Mouse (Mus musculus) WW6 (cell line): ENCODE measurements around the gene Havcr2.
"Not testable (repeated sequence)": the region's sequence is repeated elsewhere in the genome, so short reads cannot be mapped to it uniquely, and the experiment has no call there.

Source experiments
- DNase-seq: peaks from one replicate; pipeline ENCODE4 v3.0.0-alpha.2; 2013; ENCODE audit warnings: low read depth, low spot score

Gene Havcr2

DNA sequence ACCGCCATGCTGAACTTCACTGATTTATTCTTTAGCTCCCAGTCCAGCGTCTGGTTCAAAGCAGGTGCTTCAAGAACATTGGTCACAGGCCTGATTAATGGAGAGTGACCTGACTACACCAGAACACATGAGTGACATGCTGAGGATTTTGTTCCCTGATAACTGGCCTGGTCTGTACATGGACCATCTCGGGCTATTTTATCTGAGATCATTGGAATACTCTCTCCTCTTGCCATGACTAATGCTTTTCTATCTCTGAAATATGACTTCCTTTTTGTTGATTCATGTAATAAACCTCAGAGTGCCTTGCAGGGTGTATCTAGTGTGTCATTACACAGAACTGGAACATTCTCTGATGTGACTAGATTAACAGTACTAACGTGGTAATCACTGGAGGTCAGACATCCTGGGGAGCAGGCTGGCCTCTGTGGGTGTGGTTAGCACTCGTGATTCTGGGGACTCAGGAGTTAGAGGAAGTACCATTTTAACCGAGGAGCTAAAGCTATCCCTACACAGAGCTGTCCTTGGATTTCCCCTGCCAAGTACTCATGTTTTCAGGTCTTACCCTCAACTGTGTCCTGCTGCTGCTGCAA, at the start of gene Havcr2:
TSS of gene Havcr2 (plus strand) at position 483 of the 593 bp plus-strand sequence.
- no peak for DNase-seq

DNA sequence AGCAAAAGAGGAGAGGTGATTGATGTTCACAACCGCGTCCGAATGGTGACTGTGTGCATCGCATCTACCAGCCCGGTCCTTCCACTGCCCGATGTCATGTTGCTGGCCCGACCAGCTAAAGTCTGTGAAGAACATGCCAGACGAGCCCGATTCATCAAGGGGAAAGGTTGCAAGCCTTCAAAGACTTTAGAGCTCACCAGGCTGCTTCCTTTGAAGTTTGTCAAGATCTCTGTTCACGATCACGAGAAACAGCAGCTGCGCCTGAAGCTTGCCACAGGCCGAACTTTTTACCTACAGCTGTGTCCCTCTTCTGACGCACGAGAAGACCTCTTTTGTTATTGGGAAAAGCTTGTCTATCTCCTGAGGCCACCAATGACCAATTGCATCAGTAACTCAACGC, 49.7 kb upstream of the Havcr2 start:
- DNase-seq, result no peak

DNA sequence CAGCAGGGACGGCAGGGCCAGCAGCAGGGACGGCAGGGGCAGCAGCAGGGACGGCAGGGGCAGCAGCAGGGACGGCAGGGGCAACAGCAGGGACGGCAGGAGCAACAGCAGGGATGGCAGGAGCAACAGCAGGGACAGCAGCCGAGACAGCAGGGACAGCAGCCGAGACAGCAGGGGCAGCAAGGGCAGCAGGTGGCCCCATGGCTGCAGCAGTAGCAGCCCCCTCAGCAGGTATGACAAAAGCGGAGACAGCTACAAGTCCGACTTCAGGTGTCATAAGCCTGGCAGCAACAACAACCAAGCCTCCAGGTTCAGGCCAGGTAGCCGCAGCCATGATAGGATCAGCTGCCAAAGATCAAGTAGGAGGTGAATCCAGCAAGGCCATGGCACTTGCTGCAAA, 48.0 kb upstream of the Havcr2 start:
- DNase-seq, result no peak

DNA sequence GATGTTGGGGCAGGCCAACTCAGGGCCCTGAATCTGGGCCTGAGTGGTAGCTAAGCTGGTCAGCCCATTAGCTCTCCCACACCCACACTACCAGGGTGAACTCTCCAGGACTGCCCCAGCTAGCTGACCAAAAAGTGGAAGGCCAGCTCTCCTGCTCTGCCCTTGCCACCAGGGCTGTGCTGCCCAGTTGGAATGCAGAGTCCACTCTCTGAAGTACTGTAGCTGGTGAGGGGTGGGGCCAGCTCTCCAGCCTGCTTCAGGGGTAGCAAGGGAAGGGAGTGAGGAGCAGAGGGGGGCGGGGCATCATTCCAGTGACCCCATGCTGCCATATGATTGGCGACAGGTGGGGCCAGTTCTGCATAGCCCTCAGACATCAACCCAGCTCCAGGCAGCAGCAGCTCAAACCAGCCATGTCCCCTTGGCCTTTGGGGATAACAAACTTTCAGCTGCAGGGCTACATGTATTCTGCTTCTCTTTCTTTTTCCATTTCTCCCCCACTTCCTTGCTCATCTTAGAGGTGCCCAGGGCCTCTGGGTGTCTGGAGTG, 44.6 kb upstream of the Havcr2 start:
- no peak for DNase-seq

DNA sequence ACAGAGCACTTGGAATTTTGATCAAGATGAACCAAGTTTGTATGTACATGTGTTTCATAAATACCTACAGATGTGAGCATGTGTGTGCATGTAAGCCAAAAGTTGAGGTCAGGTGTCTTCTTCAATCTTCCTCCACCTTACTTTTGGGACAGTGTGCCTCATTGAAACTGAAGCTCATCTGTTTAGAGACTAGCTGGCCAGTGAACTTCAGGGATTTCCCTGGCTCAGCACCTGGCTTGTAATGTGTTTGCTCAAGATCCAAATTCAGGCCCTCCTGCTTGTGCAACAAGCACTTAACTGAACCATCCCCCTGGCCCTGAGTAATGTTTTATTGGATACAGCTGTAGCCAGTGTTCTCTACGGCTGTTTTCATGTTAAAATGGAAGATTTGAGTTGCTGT, 36.3 kb upstream of the Havcr2 start:
- no peak for DNase-seq

DNA sequence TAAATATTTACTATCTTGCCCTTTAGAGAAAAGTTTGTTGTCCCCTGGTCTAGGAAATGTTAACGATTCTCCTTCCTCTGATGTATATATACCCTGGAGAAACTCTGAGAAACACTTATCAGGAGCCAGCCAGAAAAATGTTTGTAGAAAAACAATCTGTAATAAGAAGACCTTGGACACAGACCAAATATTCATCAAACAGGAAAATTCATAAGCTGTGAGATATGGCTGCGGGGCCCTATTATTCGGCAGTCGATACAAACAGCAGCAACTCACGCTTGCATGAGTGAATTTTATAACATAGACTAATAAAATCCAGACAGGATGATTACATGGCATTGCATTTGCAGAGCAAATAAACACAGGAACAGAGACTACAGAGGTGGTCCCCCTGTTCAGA, 35.9 kb upstream of the Havcr2 start:
- no peak for DNase-seq

DNA sequence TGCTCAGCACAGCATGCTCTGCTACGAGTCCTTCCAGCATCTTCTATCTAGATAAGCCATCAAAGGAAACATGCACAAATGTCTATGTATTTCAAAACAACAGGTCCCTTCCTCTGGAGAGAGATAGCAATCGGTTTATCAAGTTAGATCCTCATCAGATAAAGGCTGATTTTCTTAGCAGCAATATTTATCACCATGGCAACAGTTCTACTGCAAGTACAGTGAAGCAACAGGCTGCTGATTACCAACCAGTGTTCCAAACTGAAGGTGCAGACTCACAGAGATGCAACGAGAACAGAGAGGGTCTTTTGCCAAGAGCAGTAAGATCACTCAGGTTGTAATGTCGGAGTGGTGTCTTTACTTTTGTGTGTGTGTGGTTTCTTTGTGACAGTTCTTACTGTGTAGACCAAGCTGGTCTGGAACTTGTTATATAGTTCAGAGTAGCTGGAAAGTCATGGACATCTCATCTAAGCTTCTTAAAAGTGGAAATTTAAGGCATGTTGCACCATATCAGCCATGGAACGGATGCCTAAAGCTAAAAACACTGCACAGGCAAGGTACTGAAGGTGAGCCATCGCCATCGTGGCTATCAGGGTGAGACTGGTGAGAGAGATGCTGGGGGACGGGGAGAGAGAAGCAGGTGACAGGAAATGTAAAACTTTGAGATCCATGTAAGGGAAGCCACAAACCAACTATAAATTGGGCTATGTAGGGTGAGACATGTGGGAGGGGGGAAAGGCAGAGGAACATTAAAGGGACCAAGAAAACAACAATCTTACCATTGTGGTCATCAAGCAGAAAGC, 33.4 kb upstream of the Havcr2 start:
- no peak for DNase-seq

DNA sequence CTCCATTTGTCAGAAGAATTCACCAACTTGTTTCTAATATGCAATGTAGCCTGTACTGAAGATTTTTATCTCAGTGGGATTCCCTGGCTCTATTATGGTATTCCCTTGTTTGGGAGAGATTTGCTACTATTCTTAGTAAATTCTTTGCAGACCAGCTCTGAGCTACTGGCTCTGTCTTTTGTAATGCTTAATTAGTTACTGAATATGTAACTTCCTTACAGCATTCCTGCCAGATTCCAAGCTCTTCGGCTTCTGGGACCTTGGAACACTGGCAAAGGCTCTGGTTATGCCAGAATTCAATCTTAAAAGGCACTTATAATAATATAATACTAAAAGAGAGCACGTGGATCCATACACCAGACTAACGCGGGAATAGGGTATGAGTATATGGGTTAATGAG, 26.6 kb upstream of the Havcr2 start:
- not testable (repeated sequence) for DNase-seq

DNA sequence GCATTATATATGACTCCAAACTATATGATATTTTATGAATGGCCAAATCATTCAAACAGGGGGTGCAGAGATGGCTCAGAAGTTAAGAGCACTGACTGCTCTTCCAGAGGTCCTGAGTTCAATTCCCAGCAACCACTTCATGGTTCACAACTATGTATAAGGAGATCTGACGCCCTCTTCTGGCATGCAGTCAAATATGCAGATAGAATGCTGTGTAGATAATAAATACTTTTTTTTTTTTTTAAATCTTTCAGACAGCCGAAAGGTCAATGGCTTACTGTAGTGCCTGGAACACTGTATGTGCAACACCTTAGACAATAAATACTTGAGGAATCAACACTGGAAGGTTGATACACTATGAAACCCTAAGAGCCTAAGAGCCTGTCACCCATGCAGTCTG, 24.6 kb upstream of the Havcr2 start:
- no peak for DNase-seq

DNA sequence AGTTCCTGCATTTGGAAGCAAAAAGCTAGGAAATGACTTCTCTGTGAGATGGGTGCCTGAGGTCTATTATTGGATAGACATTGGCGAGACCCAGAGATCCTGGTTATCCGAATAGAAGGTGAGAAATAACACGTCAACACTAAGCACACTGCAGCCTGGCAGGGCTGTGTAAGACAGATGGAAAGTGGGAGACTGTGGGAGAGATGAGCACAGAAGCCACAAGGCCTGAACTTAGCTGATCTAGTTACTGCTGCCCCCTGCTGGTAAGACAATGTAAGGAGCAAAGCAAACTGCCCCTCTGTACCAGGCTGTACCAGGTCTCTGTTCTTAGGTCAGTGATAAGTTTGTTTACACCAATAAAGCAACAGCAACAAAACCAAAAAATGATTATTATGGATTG, 23.6 kb upstream of the Havcr2 start:
- DNase-seq, result peak; percentile 73

DNA sequence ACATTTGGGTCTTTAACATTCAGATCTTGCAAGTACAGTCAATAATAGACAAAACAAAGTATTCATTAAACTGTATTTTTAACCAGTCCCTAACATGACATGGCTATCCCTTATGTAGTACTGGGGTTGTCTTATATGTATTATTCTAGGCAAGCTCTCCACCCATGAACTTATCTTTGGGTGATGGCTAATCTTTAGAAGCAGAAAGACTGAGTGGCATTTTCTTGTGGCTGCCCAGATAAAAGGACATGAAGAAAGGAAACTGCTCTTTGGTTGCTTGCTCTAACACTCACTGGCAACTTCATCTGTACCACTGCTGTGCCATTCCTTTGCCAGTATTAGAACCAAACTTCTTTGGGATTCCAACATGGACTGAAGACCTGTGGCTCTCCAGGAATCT, 19.4 kb upstream of the Havcr2 start:
- no peak for DNase-seq

DNA sequence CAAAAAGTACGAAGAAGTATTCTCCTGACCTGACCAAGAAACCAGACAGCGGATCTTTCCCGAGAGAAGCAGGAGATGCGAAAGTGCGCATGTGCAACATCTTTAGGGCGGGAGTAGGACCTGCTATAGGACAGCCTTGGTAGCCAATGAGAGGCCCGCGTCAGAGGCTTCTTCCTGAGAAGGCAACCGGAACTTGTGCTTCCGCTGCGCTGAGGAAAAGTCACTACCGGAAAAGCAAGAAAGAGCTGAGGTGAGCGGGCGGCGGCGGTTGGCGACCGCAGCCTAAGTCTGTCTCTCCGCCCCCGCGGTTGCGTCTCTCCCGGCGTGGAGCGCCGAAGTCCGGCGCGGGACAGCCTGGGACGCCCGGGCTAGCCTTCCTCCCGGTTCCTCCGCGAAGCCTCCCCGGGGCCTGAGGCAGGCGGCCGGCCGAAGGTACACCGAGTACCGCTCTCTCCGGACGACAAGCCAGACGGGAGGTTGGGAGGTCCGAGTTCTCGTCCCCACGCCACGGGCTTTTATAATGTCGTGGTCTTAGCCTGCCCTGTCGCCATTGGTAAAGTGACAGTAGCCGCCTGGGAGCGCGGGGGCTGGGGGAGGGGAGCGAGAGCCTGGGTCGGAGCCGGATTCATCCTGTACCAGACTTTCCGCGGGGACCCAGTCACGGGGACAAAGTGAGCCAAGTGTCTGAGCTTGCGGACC, 17.8 kb upstream of the Havcr2 start, which contains the start of gene Med7:
TSS of gene Med7 (plus strand) at position 166 of the 699 bp plus-strand sequence.
- peak; percentile 95 for DNase-seq

DNA sequence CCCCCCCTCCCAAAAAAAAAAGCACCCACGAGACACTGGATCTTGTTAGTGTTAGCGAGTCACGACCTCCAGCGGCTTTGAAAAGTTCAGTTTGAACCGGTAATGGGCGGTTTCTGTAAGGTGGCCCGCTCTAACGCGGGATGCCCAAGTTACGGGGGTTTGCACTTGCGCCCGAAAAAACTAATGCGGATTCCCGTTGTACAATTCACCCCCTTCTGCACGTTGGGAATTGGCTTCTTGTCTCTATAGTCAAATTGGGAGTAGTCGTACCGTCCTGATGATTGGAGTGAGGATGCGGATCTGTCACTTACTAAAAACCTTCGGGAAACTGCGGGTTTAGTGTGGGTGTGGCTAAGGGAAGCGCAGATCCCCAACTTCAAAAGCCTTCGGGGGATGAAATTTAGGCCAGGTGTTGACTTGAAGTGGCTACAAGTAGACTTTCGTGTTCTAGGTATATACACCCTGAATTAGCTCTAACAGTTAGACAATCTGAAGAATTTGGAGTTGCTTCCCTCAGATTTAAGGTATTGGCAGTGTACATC, 17.2 kb upstream of the Havcr2 start:
- DNase-seq, result peak; percentile 33

DNA sequence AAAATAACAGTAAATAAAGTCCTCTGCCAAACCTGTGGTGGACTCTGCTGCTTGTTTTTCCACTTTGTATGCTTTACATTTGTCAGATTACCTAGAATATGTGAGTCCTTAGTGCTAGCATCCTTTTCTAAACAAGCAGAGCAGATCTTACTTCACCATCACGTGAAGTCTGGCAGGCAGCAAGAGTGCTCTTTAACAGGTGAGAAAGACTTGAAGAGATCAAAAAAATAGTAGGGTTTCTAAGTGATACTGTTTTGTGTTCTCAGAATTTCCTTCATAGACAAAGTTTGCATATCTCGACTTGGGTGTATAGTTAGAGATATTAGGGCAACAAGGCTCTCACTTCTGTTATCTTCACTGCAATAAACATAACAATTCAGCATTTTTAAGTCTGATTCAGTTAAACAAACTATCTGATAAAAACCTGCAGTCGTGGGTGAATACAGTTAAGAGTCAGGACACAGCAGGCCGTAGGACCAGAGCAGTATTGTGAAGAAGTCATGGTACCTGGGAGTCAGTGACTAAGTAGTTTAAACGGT, 15.7 kb upstream of the Havcr2 start:
- DNase-seq, result no peak

DNA sequence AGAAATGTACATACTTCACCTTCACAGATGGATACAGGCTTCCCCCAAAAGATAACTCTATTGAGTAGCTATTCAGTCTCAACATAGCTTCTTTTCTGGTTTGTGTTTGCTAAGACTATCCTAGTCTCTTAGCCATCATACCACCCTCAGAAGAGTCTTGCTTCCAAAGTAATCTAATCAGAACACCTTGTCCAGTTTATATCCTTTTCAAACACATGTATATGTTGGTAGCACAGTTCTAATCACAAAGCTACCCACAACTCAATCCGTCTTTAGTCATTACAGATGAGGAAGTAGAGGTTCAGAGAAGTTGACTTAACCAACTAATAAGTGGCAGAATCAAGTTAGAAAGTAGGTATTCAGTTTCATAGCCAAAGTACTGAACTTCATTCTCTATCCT, 13.0 kb upstream of the Havcr2 start:
- DNase-seq, result no peak

DNA sequence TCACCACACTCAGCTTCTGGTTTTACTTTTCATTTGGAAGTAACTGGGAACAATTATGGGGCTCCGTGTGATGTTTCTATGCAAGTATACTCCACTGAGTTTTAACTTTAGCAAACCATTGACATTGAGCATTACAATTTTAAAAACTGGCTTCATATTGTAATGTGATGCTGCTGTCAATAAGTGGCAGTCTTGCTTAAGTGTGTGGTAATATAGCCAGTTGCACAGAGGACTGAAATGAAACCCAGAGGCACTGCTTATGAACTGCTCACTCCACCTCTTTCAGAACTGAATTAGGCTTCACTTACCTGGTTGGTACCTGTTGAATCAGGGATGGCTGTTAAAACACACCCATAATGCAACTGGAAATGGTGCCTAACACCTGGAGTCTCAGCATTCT, 11.6 kb upstream of the Havcr2 start:
- DNase-seq, result no peak

DNA sequence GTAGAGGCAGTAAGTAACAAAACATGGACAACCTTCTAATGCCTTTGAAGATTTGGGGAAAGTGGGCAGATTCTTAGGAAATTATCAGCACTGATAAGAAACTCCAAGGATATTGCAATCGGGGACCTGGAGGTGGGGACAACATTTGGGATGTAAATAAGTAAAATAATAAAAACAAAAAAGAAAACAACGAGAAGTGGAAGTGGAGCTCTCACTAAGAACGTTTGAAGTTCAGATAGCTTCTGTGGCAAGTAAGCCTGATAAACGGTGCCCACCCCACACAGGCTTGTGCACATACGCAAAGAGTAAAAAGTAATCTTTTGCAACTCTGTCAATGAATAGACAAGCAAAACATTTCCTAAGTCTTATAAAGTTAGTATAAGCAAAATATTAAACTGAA, 10.8 kb upstream of the Havcr2 start:
- no peak for DNase-seq

DNA sequence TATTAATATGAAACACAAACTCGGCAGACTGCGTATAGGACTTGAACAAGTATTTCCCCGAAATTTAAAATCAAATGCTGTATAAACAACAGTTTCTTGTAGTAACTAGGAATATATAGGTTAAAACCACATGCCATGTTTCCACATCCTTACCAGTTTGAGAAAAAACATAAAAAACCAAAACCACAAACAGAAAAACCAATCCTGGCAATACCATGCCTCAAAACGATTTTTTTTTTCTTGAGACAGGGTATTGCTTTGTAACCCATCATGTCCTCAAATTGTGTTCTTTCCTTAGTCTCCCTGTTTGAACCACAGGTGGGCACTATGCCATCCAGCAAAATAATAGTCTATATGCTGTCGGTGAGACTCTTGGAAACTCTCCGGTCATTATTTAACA, 8.6 kb upstream of the Havcr2 start:
- no peak for DNase-seq

DNA sequence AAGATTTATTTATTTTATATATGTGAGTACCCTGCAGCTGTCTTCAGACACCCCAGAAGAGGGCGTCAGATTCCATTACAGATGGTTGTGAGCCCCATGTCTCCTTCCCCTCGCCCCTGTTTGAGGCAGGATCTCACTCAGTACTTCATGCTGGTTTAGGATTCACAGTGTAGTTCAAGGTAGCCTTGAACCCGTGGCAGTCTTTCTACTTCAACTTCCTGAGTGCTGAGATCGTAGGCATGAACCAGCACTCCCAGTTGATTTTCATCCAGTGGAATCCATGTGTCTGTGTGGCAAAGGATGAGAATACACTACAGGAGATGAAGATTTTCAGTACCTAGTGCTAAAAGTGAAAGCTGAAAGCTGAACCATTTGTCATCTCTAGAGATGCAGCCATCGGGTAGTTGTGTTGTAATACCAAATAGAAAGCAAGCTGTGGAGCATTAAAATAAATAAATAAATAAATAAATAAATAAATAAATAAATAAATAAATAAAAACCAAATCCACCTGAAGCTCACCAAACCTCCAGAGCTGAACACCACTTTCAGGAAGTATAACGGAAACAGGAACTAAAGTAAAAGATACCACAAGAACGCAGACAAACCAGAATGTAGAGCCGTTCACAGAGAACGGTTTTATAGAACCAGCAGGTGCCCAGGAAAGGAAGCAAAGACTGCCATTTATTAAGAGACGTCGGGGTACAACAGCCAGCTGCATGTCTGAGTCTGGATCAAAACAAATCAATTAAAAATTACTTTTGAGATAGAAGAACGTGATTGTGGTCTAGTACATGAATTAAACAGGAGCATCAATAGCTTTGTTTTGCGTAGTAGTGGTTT, 6.9 kb upstream of the Havcr2 start:
- no peak for DNase-seq

DNA sequence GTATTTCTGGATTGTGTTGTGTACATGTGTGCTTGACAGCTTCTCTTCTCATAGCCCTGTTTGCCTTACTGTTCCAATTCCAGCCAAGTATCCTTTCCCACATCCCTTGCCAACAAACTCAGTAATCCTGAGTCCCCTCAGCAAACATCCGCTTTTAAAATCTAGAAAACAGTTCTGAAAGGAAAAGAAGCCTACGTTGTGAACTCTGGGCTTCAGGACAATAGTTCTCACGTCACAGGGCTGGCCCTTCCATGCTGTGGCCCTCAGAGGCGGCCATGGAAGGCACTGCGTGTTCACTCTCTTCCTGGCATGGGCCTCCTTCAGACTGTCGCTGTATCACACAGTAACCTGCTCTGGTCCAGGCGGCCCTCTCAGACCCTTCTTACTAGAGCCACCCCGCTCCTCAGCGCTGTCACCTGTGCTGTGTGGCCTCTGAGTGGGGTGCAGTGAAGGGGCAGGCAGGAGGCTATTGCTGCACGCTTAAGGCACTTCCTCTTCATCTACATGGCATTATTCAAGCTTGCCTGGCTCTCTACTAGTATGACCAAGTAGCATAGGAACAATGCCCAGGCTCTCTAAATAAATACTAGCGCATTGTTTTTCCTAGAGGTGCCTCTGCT, 5.2 kb upstream of the Havcr2 start:
- DNase-seq, result no peak

DNA sequence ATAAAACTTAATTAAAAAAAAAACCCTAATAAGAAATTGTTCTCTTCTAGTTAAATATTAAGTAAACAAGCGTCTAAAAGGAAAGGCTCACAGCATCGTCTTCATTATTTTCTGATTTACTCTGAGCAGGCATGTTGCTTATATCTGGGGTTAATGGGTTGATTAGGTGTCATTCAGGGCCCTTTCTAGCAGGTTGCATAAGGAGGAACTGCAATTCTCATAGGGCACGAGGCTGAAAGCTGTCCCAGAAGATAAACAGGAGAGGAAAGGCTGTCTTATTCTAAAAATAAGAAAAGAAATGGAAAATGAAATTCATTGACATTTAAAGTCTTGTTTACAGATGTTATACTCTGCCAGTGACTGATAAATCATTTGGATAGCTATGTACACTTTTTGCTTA, 5.2 kb downstream of the Havcr2 start:
- DNase-seq, result no peak
